Comparison of ENCODE assay signal across 12 mouse cellular contexts in genomic region chr2:72107525-72108180, GRCm38 (mm10).
DNase-seq lines count a peak whose midpoint lies in the region; ATAC-seq and TF ChIP-seq lines count a peak whose summit lies in the region.
"Had no signal": no experiment of that assay in that cellular context is flagged by ENCODE, and none has a peak within 500 bp of the region (broad histone marks: within the 10 kb centered on the region; RNA-seq: fewer than 3 reads in every experiment).

No protein-coding gene starts in this region.

- no peak overlapping the region for H3K9ac ChIP-seq in heart, postnatal 0 days (replicated peaks; ENCODE audit: low read depth, low read length)
- no peak overlapping the region for H3K9ac ChIP-seq in midbrain, postnatal 0 days (replicated peaks; ENCODE audit: low read length, poor library complexity, severe bottlenecking)
- H3K9ac ChIP-seq: embryonic facial prominence, embryonic 13.5 days; limb, embryonic 13.5 days had no signal

- TF ChIP-seq EP300 in heart, postnatal 0 days (IDR thresholded peaks at IDR 0.05; ENCODE audit: low read depth): no peak

- H3K4me2 ChIP-seq in heart, postnatal 0 days (ENCODE audit: low read depth, low read length): peak overlapping the region; percentile 41; the same call in 1 of the 2 replicates
- no peak overlapping the region for H3K4me2 ChIP-seq in midbrain, postnatal 0 days (ENCODE audit: low read depth, low read length, poor library complexity, severe bottlenecking)
- H3K4me2 ChIP-seq: embryonic facial prominence, embryonic 13.5 days; limb, embryonic 13.5 days had no signal

- no peaks in the 10 kb centered on the region for H3K36me3 ChIP-seq in heart, postnatal 0 days (replicated peaks; ENCODE audit: control insufficient read depth, insufficient read depth, low read length)
- no peaks in the 10 kb centered on the region for H3K36me3 ChIP-seq in midbrain, postnatal 0 days (ENCODE audit: insufficient read depth, low read length)
- no peaks in the 10 kb centered on the region for H3K36me3 ChIP-seq in midbrain, embryonic 10.5 days
- H3K36me3 ChIP-seq: embryonic facial prominence, embryonic 13.5 days; limb, embryonic 13.5 days had no signal

- TF ChIP-seq CTCF in heart, postnatal 0 days (IDR thresholded peaks at IDR 0.05; ENCODE audit: low read depth): no peak
- TF ChIP-seq CTCF in midbrain, postnatal 0 days (IDR thresholded peaks at IDR 0.05): no peak

- DNase-seq in heart, postnatal 0 days (ENCODE audit: low spot score): peak; percentile 38
- no peak for DNase-seq in heart, adult 18-20 months
- DNase-seq in midbrain, postnatal 0 days (ENCODE audit: low spot score): peak; percentile 47
- DNase-seq in midbrain, embryonic 10.5 days (ENCODE audit: low spot score): no peak
- DNase-seq in cerebellum, adult 9-11 months: peak; percentile 47
- DNase-seq in ovary, postnatal 10 days (ENCODE audit: low spot score): no peak
- no peak for DNase-seq in left cerebral cortex, postnatal 4 days
- DNase-seq: right cerebral cortex, postnatal 14 days had no signal

- 24% methylated on average over 12 of the region's 12 CpGs for WGBS in heart, postnatal 0 days
- 41% methylated on average over 12 of the region's 12 CpGs for WGBS in midbrain, postnatal 0 days
- WGBS in midbrain, embryonic 10.5 days: 83% methylated on average over 12 of the region's 12 CpGs

- ATAC-seq in heart, postnatal 0 days (ENCODE audit: insufficient read depth, low read depth): 0 out of 2 replicates have a peak, but pooled peaks have one; percentile 33
- no peak for ATAC-seq in midbrain, postnatal 0 days (ENCODE audit: low FRiP score)
- ATAC-seq: intestine, postnatal 0 days had no signal

- H3K4me1 ChIP-seq in heart, postnatal 0 days (ENCODE audit: control insufficient read depth, insufficient read depth): peaks cover 18% of the 10 kb centered on the region
- H3K4me1 ChIP-seq in midbrain, postnatal 0 days (ENCODE audit: insufficient read depth, low read length): 0 out of 2 replicates have a peak, but pooled peaks cover 3% of the 10 kb centered on the region
- H3K4me1 ChIP-seq in midbrain, embryonic 10.5 days: peaks cover 5% of the 10 kb centered on the region; the same call in 1 of the 2 replicates

- intact Hi-C loops in left cerebral cortex, postnatal 4 days (cut with DNase I): no loop called here

- H3K27me3 ChIP-seq in heart, postnatal 0 days (ENCODE audit: control insufficient read depth, insufficient read depth, low read length): no peaks in the 10 kb centered on the region
- no peaks in the 10 kb centered on the region for H3K27me3 ChIP-seq in midbrain, postnatal 0 days (ENCODE audit: insufficient read depth, low read length)
- no peaks in the 10 kb centered on the region for H3K27me3 ChIP-seq in midbrain, embryonic 10.5 days (ENCODE audit: low read depth, poor library complexity, severe bottlenecking)
- H3K27me3 ChIP-seq: embryonic facial prominence, embryonic 13.5 days; limb, embryonic 13.5 days had no signal

- H3K27ac ChIP-seq in heart, postnatal 0 days (ENCODE audit: low read depth): peak overlapping the region; percentile 10; the same call in 1 of the 2 replicates
- H3K27ac ChIP-seq in midbrain, postnatal 0 days (ENCODE audit: low read depth, low read length): 0 out of 2 replicates have a peak overlapping the region, but pooled peaks have one; percentile 6
- H3K27ac ChIP-seq in midbrain, embryonic 10.5 days (replicated peaks): no peak overlapping the region
- H3K27ac ChIP-seq: embryonic facial prominence, embryonic 13.5 days; limb, embryonic 13.5 days; macrophage had no signal

- no peak overlapping the region for H3K4me3 ChIP-seq in heart, postnatal 0 days (ENCODE audit: low read depth, low read length)
- no peak overlapping the region for H3K4me3 ChIP-seq in midbrain, postnatal 0 days (ENCODE audit: low read depth, low read length)
- no peak overlapping the region for H3K4me3 ChIP-seq in midbrain, embryonic 10.5 days
- H3K4me3 ChIP-seq: embryonic facial prominence, embryonic 13.5 days; limb, embryonic 13.5 days had no signal

- H3K9me3 ChIP-seq in heart, postnatal 0 days (replicated peaks; ENCODE audit: control insufficient read depth, low read length): no peaks in the 10 kb centered on the region
- no peaks in the 10 kb centered on the region for H3K9me3 ChIP-seq in midbrain, postnatal 0 days (ENCODE audit: low read length)
- H3K9me3 ChIP-seq in midbrain, embryonic 10.5 days (replicated peaks): no peaks in the 10 kb centered on the region
- H3K9me3 ChIP-seq: embryonic facial prominence, embryonic 13.5 days; limb, embryonic 13.5 days had no signal

Comparison
In these comparisons a context has a peak if more than half of its experiments do, and no peak if none do; other contexts are left out.
1. DNase-seq: peak in heart, postnatal 0 days (single experiment), midbrain, postnatal 0 days (single experiment) and cerebellum, adult 9-11 months (single experiment); none in heart, adult 18-20 months (0 of 2), midbrain, embryonic 10.5 days (single experiment), ovary, postnatal 10 days (single experiment) and left cerebral cortex, postnatal 4 days (single experiment).